In the genomic region with DNA sequence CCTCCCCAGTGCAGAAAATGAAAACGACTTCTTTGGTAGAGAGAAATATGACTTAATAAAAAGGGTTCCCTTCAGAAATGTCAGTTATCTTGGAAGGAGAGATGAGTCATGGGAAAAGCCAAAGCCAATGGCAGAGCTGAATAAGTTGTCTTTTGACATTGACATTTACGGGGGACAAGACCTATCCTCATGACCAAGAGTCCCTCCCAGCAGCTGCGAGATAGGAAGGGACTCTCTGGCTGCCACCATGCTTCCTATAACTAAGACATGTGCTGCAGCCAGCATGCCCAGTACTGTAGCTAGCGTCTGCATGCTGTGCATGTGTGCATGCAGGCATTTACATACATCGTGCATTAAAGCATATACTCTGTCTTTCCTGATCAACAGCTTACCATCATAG, we compare ENCODE assay signal across 30 mouse cellular contexts. TPM values are rescaled to one million over a fixed set of nuclear protein-coding genes. Genes with fewer than 3 reads are reported as not detected.
DNase-seq lines count a peak whose midpoint lies in the region; ATAC-seq lines count a peak whose summit lies in the region.
"Had no signal": no experiment of that assay in that cellular context is flagged by ENCODE, and none has a peak within 500 bp of the region (broad histone marks: within the 10 kb centered on the region; RNA-seq: fewer than 3 reads in every experiment).

No protein-coding gene starts in this region.

- H3K27me3 ChIP-seq in heart, embryonic 15.5 days = no peaks in the 10 kb centered on the region
- H3K27me3 ChIP-seq in limb, embryonic 15.5 days = no peaks in the 10 kb centered on the region
- no peaks in the 10 kb centered on the region for H3K27me3 ChIP-seq in limb, embryonic 10.5 days (ENCODE audit: low read depth, poor library complexity, severe bottlenecking)
- H3K27me3 ChIP-seq: embryonic facial prominence, embryonic 15.5 days; forebrain, embryonic 13.5 days; hindbrain, embryonic 12.5 days; intestine, embryonic 15.5 days had no signal

- H3K9me3 ChIP-seq in heart, embryonic 15.5 days (replicated peaks) = no peaks in the 10 kb centered on the region
- no peaks in the 10 kb centered on the region for H3K9me3 ChIP-seq in limb, embryonic 15.5 days
- no peaks in the 10 kb centered on the region for H3K9me3 ChIP-seq in limb, embryonic 10.5 days (replicated peaks)
- H3K9me3 ChIP-seq: embryonic facial prominence, embryonic 10.5 days; embryonic facial prominence, embryonic 15.5 days; forebrain, embryonic 13.5 days; G1E; hindbrain, embryonic 12.5 days; intestine, embryonic 15.5 days had no signal

- H3K27ac ChIP-seq in heart, embryonic 15.5 days = 0 out of 2 replicates have a peak overlapping the region, but pooled peaks have one; percentile 3
- 0 out of 2 replicates have a peak overlapping the region, but pooled peaks have one; percentile 19 for H3K27ac ChIP-seq in limb, embryonic 15.5 days
- no peak overlapping the region for H3K27ac ChIP-seq in limb, embryonic 10.5 days
- H3K27ac ChIP-seq in brown adipose tissue, adult 24 weeks (replicated peaks; ENCODE audit: low read depth, low read length) = peak overlapping the region; percentile 86; the same call in 1 of the 2 replicates
- H3K27ac ChIP-seq: embryonic facial prominence, embryonic 10.5 days; embryonic facial prominence, embryonic 15.5 days; forebrain, embryonic 13.5 days; hindbrain, embryonic 12.5 days; hindbrain, postnatal 0 days; intestine, embryonic 15.5 days; liver, embryonic 14.5 days had no signal

- H3K4me3 ChIP-seq in heart, embryonic 15.5 days = no peak overlapping the region
- no peak overlapping the region for H3K4me3 ChIP-seq in limb, embryonic 15.5 days
- no peak overlapping the region for H3K4me3 ChIP-seq in limb, embryonic 10.5 days
- no peak overlapping the region for H3K4me3 ChIP-seq in brown adipose tissue, adult 24 weeks (ENCODE audit: insufficient read depth, low read depth, low read length)
- H3K4me3 ChIP-seq: embryonic facial prominence, embryonic 10.5 days; embryonic facial prominence, embryonic 15.5 days; forebrain, embryonic 13.5 days; hindbrain, embryonic 12.5 days; intestine, embryonic 15.5 days had no signal

- H3K4me2 ChIP-seq in heart, embryonic 15.5 days = no peak overlapping the region
- H3K4me2 ChIP-seq in limb, embryonic 15.5 days = no peak overlapping the region
- H3K4me2 ChIP-seq: embryonic facial prominence, embryonic 15.5 days; forebrain, embryonic 13.5 days; hindbrain, embryonic 12.5 days; intestine, embryonic 15.5 days; lung, embryonic 14.5 days; midbrain, embryonic 11.5 days had no signal

- no peak for ATAC-seq in heart, embryonic 15.5 days (replicated peaks; ENCODE audit: insufficient number of reproducible peaks, insufficient read depth, low FRiP score, low read depth)
- no peak for ATAC-seq in limb, embryonic 15.5 days (ENCODE audit: insufficient number of reproducible peaks, low FRiP score, low TSS enrichment, low read depth)
- ATAC-seq: forebrain, embryonic 13.5 days; hindbrain, postnatal 0 days; intestine, embryonic 15.5 days; midbrain, embryonic 16.5 days had no signal

- peaks cover 51% of the 10 kb centered on the region for H3K4me1 ChIP-seq in heart, embryonic 15.5 days (replicated peaks)
- H3K4me1 ChIP-seq in limb, embryonic 15.5 days = peaks cover 60% of the 10 kb centered on the region
- peaks cover 46% of the 10 kb centered on the region for H3K4me1 ChIP-seq in limb, embryonic 10.5 days
- H3K4me1 ChIP-seq in brown adipose tissue, adult 24 weeks (ENCODE audit: control insufficient read depth, insufficient read depth, insufficient read length, low read length) = peaks cover 68% of the 10 kb centered on the region

- peak; percentile 66 for DNase-seq in adrenal gland, adult 2 months
- no peak for DNase-seq in adrenal gland, postnatal 4 days (ENCODE audit: low spot score in 2 of 2)
- no peak for DNase-seq in heart, adult 8-10 months (ENCODE audit: low spot score)
- DNase-seq in limb, embryonic 10.5 days (ENCODE audit: low spot score) = no peak
- DNase-seq: cerebellum, adult 2 months; cerebellum, postnatal 25 days; gastrocnemius, postnatal 36 days; kidney, adult 2 months; kidney, postnatal 10 days; layer of hippocampus, postnatal 36 days; left cerebral cortex, postnatal 4 days; liver; lung, embryonic 14.5 days; right cerebral cortex, adult 18-20 months; spleen, adult 18-20 months; thymus, adult 2 months; thymus, postnatal 36 days had no signal

- H3K36me3 ChIP-seq in heart, embryonic 15.5 days = no peaks in the 10 kb centered on the region
- H3K36me3 ChIP-seq in limb, embryonic 15.5 days = no peaks in the 10 kb centered on the region
- peaks cover 4% of the 10 kb centered on the region; the same call in 1 of the 2 replicates for H3K36me3 ChIP-seq in limb, embryonic 10.5 days
- H3K36me3 ChIP-seq: embryonic facial prominence, embryonic 15.5 days; G1E; hindbrain, embryonic 12.5 days; intestine, embryonic 15.5 days had no signal

- WGBS in heart, embryonic 15.5 days = 70% methylated on average over 5 of the region's 5 CpGs
- 74% methylated on average over 5 of the region's 5 CpGs for WGBS in limb, embryonic 15.5 days
- 90% methylated on average over 5 of the region's 5 CpGs for WGBS in limb, embryonic 10.5 days

- H3K9ac ChIP-seq in heart, embryonic 15.5 days = no peak overlapping the region
- no peak overlapping the region for H3K9ac ChIP-seq in limb, embryonic 15.5 days
- H3K9ac ChIP-seq: embryonic facial prominence, embryonic 15.5 days; forebrain, embryonic 13.5 days; hindbrain, embryonic 12.5 days; intestine, embryonic 15.5 days; liver, embryonic 14.5 days; lung, embryonic 14.5 days had no signal

RNA-seq across cellular contexts. Expression of a gene that starts 53.6 kb away (rescaled TPM):
- 100 to 1,000 TPM; 260 to 455 TPM for total RNA-seq in adrenal gland, adult 2 months (2021)
- polyA plus RNA-seq in adrenal gland, adult 2 months (2012; rRNA removed) = 293 and 303 TPM in 2 replicates
- 100 to 1,000 TPM; 580 to 619 TPM for total RNA-seq in adrenal gland, postnatal 4 days (2021)
- 191 and 245 TPM in 2 replicates for polyA plus RNA-seq in heart, embryonic 15.5 days (2015; fragmentation: Nextera tagmentation; extraction: Ambion mirVana)
- total RNA-seq in heart, adult 8-10 months (2022) = 100 to 1,000 TPM; 136 to 221 (median 183) TPM
- 172 and 209 TPM in 2 replicates for polyA plus RNA-seq in limb, embryonic 15.5 days (2015; fragmentation: Nextera tagmentation; extraction: Ambion mirVana)
- 141 and 145 TPM in 2 replicates for polyA plus RNA-seq in limb, embryonic 10.5 days (2016; fragmentation: Nextera tagmentation; extraction: Ambion mirVana)
- 142 and 186 TPM in 2 replicates for polyA plus RNA-seq in brown adipose tissue, adult 24 weeks (2012; ENCODE audit: insufficient read depth, insufficient read length, missing spikeins)
- polyA plus RNA-seq: G1E had no signal

RNA-seq across cellular contexts. Expression of a gene that starts 53.6 kb away (rescaled TPM):
- 100 to 1,000 TPM; 127 to 193 TPM for total RNA-seq in adrenal gland, adult 2 months (2021)
- polyA plus RNA-seq in adrenal gland, adult 2 months (2012; rRNA removed) = 114 and 115 TPM in 2 replicates
- total RNA-seq in adrenal gland, postnatal 4 days (2021) = 100 to 1,000 TPM; 299 to 331 TPM
- 89.8 and 106 TPM in 2 replicates for polyA plus RNA-seq in heart, embryonic 15.5 days (2015; fragmentation: Nextera tagmentation; extraction: Ambion mirVana)
- 100 to 1,000 TPM in 3 of 4 experiments, 10 to 100 TPM in 1; 93.1 to 141 (median 113) TPM for total RNA-seq in heart, adult 8-10 months (2022)
- 77.4 and 83.3 TPM in 2 replicates for polyA plus RNA-seq in limb, embryonic 15.5 days (2015; fragmentation: Nextera tagmentation; extraction: Ambion mirVana)
- polyA plus RNA-seq in limb, embryonic 10.5 days (2016; fragmentation: Nextera tagmentation; extraction: Ambion mirVana) = 53.0 and 53.6 TPM in 2 replicates
- polyA plus RNA-seq in brown adipose tissue, adult 24 weeks (2012; ENCODE audit: insufficient read depth, insufficient read length, missing spikeins) = 51.1 and 77.2 TPM in 2 replicates
- polyA plus RNA-seq: G1E had no signal
